In genomic region chr9:14646061-14646460, GRCm38 (mm10) we compare ENCODE assay signal across 19 mouse cellular contexts. TPM values are rescaled to one million over a fixed set of nuclear protein-coding genes. Genes with fewer than 3 reads are reported as not detected.
A peak's percentile ranks its signal among the peaks of the same experiment; 100 is the strongest.
DNase-seq lines count a peak whose midpoint lies in the region; ATAC-seq and TF ChIP-seq lines count a peak whose summit lies in the region.
"Had no signal": no experiment of that assay in that cellular context is flagged by ENCODE, and none has a peak within 500 bp of the region (broad histone marks: within the 10 kb centered on the region; RNA-seq: fewer than 3 reads in every experiment).

No protein-coding gene starts in this region.

- H3K4me1 ChIP-seq in liver, adult 2 months (ENCODE audit: control insufficient read depth, insufficient read depth, low read length), result no peaks in the 10 kb centered on the region; the same call in 1 of the 2 replicates
- peaks cover 4% of the 10 kb centered on the region; the same call in 1 of the 2 replicates for H3K4me1 ChIP-seq in liver, embryonic 11.5 days (replicated peaks; ENCODE audit: control insufficient read depth, insufficient read depth, low read length)
- H3K4me1 ChIP-seq in brown adipose tissue, adult 24 weeks (ENCODE audit: control insufficient read depth, insufficient read depth, insufficient read length, low read length), result peaks cover 35% of the 10 kb centered on the region
- H3K4me1 ChIP-seq in intestine, postnatal 0 days (replicated peaks; ENCODE audit: control insufficient read depth, insufficient read depth, low read length), result no peaks in the 10 kb centered on the region

- no peak for ATAC-seq in liver, embryonic 11.5 days (replicated peaks; ENCODE audit: low FRiP score)
- no peak for ATAC-seq in intestine, postnatal 0 days
- ATAC-seq: forebrain, embryonic 14.5 days; forebrain, embryonic 16.5 days had no signal

- no peak overlapping the region for H3K4me3 ChIP-seq in liver, adult 2 months (ENCODE audit: insufficient read depth, low read depth, low read length)
- H3K4me3 ChIP-seq in liver, embryonic 11.5 days (ENCODE audit: low read depth, low read length), result no peak overlapping the region
- no peak overlapping the region for H3K4me3 ChIP-seq in brown adipose tissue, adult 24 weeks (ENCODE audit: insufficient read depth, low read depth, low read length)
- H3K4me3 ChIP-seq in intestine, postnatal 0 days (ENCODE audit: low read depth, low read length), result no peak overlapping the region
- H3K4me3 ChIP-seq: embryonic facial prominence, embryonic 13.5 days; embryonic facial prominence, embryonic 15.5 days; erythroblast, embryonic 14.5 days; forebrain, embryonic 10.5 days; forebrain, embryonic 12.5 days had no signal

- no peak overlapping the region for H3K27ac ChIP-seq in liver, adult 2 months (replicated peaks; ENCODE audit: insufficient read depth, low read depth, low read length)
- no peak overlapping the region for H3K27ac ChIP-seq in liver, embryonic 11.5 days (ENCODE audit: low read depth, low read length)
- peak overlapping the region; percentile 69 for H3K27ac ChIP-seq in brown adipose tissue, adult 24 weeks (replicated peaks; ENCODE audit: low read depth, low read length)
- no peak overlapping the region for H3K27ac ChIP-seq in intestine, postnatal 0 days (ENCODE audit: low read depth, low read length)
- H3K27ac ChIP-seq: embryonic facial prominence, embryonic 13.5 days; embryonic facial prominence, embryonic 15.5 days; forebrain, embryonic 10.5 days; forebrain, embryonic 12.5 days had no signal

- DNase-seq in liver, adult 2 months (ENCODE audit: extremely low read depth, low read depth, low spot score), result peak; percentile 51
- DNase-seq in liver, embryonic 11.5 days (ENCODE audit: low spot score), result no peak
- peak; percentile 31 for DNase-seq in adipocyte (ENCODE audit: low spot score)
- DNase-seq: cerebellum, adult 11 months; cerebellum, adult 18-20 months; cerebellum, adult 8-10 months; cerebellum, adult 9-11 months; cerebellum, postnatal 14 days; cerebellum, postnatal 36 days; embryo, embryonic 11 days had no signal

- no peaks in the 10 kb centered on the region for H3K9me3 ChIP-seq in liver, embryonic 11.5 days (ENCODE audit: control insufficient read depth, low read length)
- H3K9me3 ChIP-seq in intestine, postnatal 0 days (ENCODE audit: control insufficient read depth), result no peaks in the 10 kb centered on the region
- H3K9me3 ChIP-seq: embryonic facial prominence, embryonic 13.5 days; embryonic facial prominence, embryonic 15.5 days; forebrain, embryonic 10.5 days; forebrain, embryonic 12.5 days had no signal

- 86% methylated on average over 3 of the region's 3 CpGs for WGBS in liver, adult 2 months
- WGBS in liver, embryonic 11.5 days, result 66% methylated on average over 3 of the region's 3 CpGs
- 75% methylated on average over 3 of the region's 3 CpGs for WGBS in intestine, postnatal 0 days

- no peaks in the 10 kb centered on the region for H3K27me3 ChIP-seq in liver, adult 2 months (ENCODE audit: control insufficient read depth, insufficient read depth, low read length)
- H3K27me3 ChIP-seq in liver, embryonic 11.5 days (replicated peaks; ENCODE audit: control insufficient read depth, insufficient read depth, low read length), result no peaks in the 10 kb centered on the region
- no peaks in the 10 kb centered on the region for H3K27me3 ChIP-seq in intestine, postnatal 0 days (replicated peaks; ENCODE audit: control insufficient read depth, insufficient read depth, low read length)
- H3K27me3 ChIP-seq: embryonic facial prominence, embryonic 13.5 days; embryonic facial prominence, embryonic 15.5 days; forebrain, embryonic 12.5 days had no signal

- no peaks in the 10 kb centered on the region for H3K36me3 ChIP-seq in liver, adult 2 months (ENCODE audit: control insufficient read depth, insufficient read depth, low read length)
- H3K36me3 ChIP-seq in liver, embryonic 11.5 days (ENCODE audit: control insufficient read depth, insufficient read depth, low read length), result no peaks in the 10 kb centered on the region
- H3K36me3 ChIP-seq in intestine, postnatal 0 days (ENCODE audit: control insufficient read depth, insufficient read depth), result no peaks in the 10 kb centered on the region
- H3K36me3 ChIP-seq: embryonic facial prominence, embryonic 13.5 days; embryonic facial prominence, embryonic 15.5 days; forebrain, embryonic 10.5 days; forebrain, embryonic 12.5 days had no signal

- H3K9ac ChIP-seq in liver, adult 2 months (ENCODE audit: low read depth, low read length), result no peak overlapping the region
- H3K9ac ChIP-seq in liver, embryonic 11.5 days (ENCODE audit: low read depth, low read length), result no peak overlapping the region
- no peak overlapping the region for H3K9ac ChIP-seq in intestine, postnatal 0 days (ENCODE audit: low read depth, low read length)
- H3K9ac ChIP-seq: embryonic facial prominence, embryonic 13.5 days; embryonic facial prominence, embryonic 15.5 days; forebrain, embryonic 12.5 days had no signal

- no peak for TF ChIP-seq CTCF in liver, adult 2 months (IDR thresholded peaks at IDR 0.05; ENCODE audit: low read depth, low read length)
- TF ChIP-seq CTCF in intestine, postnatal 0 days (IDR thresholded peaks at IDR 0.05; ENCODE audit: low read depth), result no peak

- no peaks in the 10 kb centered on the region for H3K79me2 ChIP-seq in liver, adult 2 months (ENCODE audit: control insufficient read depth, insufficient read depth, low read length)

- no peak overlapping the region for H3K4me2 ChIP-seq in liver, embryonic 11.5 days
- no peak overlapping the region for H3K4me2 ChIP-seq in intestine, postnatal 0 days (replicated peaks; ENCODE audit: low read depth)
- H3K4me2 ChIP-seq: embryonic facial prominence, embryonic 13.5 days; embryonic facial prominence, embryonic 15.5 days; forebrain, embryonic 12.5 days had no signal

- no peak for TF ChIP-seq POLR2A in liver, adult 2 months (IDR thresholded peaks at IDR 0.05; ENCODE audit: extremely low read depth, insufficient read depth, low read length)

RNA-seq across cellular contexts. Expression of gene Amotl1, which starts 1.2 kb away (rescaled TPM):
- total RNA-seq in liver, adult 2 months (2014; rRNA removed), result 5.0 and 5.3 TPM in 2 replicates
- polyA plus RNA-seq in liver, adult 2 months (2012; rRNA removed), result 3.3 and 4.0 TPM in 2 replicates
- polyA plus RNA-seq in liver, embryonic 11.5 days (2014; fragmentation: Nextera tagmentation; extraction: Ambion mirVana), result 8.5 and 9.5 TPM in 2 replicates
- 35.8 and 41.1 TPM in 2 replicates for polyA plus RNA-seq in brown adipose tissue, adult 24 weeks (2012; ENCODE audit: insufficient read depth, insufficient read length, missing spikeins)
- 3.2 and 3.6 TPM in 2 replicates for polyA plus RNA-seq in intestine, postnatal 0 days (2015; fragmentation: Nextera tagmentation; extraction: Ambion mirVana)
